Mouse (Mus musculus): ENCODE measurements at regions not wholly inside any gene's neighbourhood (a gene's known extent, or its start where the extent isn't known, plus 50 kb on each side); places are given as distances from the start of the nearest gene placed in this dataset.

DNA sequence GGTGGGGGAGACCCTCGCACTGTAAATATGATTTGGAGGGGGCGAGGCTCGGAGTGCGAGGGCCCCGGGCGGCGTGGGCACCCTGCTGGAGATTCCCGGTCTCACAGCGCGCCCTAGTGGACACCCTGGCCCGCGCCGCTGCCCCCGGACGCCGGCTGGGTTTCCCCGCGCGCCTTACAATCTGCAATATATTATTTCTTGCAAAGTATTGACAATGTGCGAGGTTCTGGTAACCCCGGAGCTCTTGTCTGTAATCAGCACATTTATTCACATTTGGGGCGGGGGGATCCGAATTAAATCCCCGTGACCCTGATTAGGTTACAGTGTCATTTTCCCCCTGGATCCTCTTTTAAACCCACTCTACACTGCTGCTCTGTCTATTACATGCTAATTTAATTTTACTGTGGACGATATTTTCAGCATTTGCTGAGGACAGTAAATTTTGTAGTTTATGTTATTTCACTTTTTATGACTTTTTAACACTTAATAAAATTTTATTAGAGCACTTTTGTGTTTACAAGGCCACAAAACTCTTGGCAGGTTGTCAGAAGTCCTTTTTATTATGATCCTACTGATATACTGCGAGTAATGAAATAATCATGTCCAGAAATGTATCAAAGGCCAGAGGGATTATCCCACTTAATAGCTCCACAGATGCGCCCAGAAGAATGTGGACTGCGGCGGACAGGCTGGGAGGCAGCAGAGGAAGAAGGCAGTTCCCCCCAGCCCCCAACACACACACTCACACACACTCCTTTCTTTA is 312.6 kb downstream of the Mtx2 start:
- peak; percentile 47 for DNase-seq (ENCODE audit: low read depth, low spot score)

DNA sequence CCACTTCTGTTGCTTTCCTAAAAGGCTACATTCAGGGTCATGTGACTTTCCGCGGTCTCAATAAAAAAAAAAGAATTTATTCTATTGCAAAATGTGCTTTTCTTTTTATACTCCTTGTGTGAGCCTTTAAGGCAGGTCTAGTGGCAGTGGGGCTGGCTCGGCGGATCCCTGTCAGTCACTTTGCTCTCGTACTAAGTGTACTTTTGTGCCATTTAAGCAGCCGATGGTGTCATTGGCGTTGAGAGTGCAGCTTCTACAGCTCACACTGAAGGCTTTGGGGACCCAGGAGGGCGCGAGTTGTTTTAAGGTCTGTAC is 313.1 kb downstream of the Mtx2 start:
- DNase-seq (ENCODE audit: low read depth, low spot score): no peak

DNA sequence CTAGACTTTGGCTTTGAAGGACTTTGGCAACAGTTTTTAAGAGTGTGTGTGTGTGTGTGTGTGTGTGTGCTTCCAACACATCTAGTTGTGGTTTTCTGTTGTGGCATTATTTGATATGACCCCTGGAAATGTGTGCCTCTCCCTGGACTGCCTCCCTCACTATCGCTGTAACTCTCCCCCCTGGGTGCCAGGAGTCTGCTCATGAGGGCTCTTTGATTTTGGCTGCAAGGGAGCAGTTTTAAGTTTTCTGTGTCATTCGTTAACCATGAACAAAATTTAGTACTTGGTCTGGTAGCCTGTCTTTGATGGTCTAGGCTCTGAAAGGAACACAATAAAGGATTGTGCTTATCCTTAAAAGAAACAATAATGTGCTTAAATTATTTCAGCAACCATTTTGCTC is 313.9 kb downstream of the Mtx2 start:
- DNase-seq (ENCODE audit: low read depth, low spot score): no peak

DNA sequence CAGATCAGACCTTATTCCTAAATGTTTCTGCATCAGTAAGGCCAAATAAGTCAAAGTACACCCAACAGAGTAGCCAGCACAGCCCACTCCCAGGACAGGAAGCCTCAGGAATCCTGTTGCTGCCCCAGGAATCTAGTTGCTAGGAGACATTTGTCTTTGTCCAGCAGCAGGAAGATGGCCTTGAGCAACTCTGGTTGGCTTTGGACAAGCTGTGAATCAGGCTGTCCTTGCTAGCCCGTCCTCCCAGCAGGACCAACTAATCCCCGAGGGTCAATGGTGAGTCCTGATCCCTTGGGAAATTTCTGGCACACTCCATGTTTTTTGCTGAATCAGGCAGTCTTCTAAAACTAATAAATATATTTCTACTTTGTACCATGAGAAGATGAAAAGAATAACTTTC is 317.1 kb downstream of the Mtx2 start:
- DNase-seq (ENCODE audit: low read depth, low spot score): no peak

DNA sequence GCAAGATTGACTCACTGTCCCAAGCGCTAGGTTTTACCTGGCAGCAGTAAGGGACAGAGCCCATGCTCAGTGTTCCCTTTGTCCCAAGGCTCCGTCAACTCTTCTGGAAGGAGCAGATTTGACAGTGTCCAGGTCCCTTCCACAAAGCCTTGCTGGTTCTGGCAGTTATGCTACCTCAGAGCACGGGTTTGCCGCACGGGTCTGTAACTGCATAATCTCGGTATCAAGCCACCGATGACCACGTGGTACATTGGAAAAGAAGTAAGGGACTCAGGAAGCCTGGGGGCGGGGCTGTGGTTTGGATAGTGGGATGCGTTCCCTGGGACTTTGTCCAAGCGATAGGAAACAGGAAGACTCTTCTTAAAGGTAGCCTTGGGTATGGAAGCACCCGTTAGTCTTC is 319.3 kb downstream of the Mtx2 start:
- no peak for DNase-seq (ENCODE audit: low read depth, low spot score)

DNA sequence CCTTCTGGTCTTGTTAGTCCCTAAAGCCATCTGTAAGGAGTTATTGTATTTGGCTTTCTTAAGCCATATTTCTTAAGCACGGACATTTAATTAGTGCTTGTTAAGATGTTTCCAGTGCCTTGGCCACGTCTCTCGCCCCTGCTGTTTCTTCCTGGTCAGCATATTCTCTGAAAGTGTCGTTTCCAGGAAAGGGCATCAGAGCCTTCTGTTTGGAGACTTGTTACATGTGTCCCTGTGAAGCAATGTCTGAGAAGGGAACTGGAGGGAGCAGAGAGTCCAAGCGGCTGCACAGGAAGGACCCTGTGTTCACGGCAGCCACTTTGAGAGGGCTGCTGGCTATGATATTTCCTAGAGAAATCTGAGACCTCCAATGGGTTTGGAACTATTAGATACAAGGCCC is 320.7 kb downstream of the Mtx2 start:
- DNase-seq (ENCODE audit: low read depth, low spot score): no peak

DNA sequence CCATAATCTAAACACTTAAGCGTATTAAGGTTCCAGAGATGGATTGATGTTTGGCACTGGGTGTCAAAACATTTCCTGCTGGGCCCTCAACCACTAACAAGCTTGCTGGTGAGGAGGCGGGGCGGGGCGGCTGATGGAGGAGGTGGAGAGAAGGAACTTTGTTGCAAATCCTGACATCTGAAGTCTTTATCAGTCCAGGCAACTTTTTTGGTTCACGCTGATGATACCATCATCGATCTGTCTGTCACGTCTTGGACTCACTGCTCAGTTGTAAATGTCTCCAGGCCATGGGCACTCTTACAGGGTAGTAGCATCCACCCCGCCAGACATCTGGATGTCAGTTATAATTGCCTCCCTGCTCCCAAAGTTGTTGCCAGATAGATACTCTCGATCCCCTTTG is 321.8 kb downstream of the Mtx2 start:
- DNase-seq (ENCODE audit: low read depth, low spot score): no peak

DNA sequence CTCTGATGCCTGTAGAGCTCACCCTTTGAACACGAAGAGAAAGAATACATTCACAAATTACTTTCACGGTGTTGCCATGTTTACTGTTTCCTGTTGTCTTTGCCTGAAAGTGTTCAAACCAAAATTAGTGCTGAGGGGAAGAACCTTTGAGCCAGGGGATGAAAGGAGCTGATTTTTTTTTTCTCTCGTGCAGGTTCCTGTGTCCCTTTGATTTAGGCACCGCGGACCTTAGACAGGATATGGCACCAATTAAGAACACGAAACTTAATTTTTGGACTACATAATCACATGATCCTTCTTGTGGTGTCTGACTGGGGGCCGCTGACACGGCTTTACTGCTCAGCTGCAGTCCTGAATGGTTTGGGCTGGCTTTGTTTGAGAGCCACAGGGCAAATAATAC is 322.4 kb downstream of the Mtx2 start:
- DNase-seq (ENCODE audit: low read depth, low spot score): peak; percentile 72

DNA sequence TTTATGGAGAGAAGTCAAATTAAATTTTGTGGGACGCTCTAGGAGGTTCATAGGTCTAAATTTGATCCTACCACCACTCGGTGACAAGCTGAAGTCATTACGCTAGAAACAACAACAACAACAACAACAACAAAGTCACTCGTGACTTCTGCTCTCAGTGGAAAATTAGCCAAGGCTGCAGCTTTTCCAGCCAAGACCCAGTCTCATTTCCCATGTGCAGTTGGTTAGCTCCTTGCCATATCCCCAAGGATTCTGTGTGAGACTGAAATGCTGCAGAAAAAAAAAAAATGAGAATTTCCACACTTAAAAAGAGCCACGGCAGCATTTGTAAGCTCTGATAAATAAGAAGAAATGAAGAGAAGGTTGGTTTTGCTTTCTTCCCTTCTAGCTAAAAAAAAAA is 323.4 kb downstream of the Mtx2 start:
- no peak for DNase-seq (ENCODE audit: low read depth, low spot score)

DNA sequence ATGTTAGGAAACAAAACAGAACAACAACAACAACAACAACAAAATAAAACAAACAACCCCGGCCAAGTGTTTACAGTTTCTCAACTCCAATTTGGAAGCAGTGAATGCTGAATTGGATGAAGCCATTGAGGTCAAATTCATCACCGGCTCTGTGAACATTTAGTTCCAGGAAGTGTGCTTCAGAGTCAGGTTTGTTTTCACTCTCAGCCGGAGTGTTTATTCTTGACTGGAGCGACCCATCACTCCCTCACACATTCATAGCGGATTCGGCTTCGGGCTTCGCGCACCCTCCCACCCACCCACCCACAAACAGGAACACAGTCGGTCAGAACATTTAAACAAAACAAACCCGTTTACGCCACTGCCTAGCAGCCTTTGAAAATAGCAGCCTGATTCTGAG is 324.0 kb downstream of the Mtx2 start:
- peak; percentile 20 for DNase-seq (ENCODE audit: low read depth, low spot score)

DNA sequence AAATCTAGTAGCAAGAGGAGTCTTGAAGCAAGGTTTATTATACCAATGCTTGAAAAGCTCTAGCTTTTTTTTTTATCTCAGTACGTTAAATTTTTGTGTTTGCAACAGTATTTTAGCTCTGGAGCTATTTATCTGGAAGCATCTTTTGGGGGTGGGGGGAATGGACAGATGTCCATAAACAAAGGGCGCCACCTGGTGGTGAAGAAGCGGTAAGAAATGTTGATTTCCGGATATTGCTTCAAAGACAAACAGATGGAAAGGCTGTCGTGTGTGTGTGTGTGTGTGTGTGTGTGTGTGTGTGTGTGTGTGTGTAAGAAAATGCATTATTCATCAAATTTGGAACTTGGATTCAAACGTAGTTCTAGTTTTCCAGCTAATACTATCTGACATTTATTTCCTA is 325.4 kb downstream of the Mtx2 start:
- DNase-seq (ENCODE audit: low read depth, low spot score): peak; percentile 66

DNA sequence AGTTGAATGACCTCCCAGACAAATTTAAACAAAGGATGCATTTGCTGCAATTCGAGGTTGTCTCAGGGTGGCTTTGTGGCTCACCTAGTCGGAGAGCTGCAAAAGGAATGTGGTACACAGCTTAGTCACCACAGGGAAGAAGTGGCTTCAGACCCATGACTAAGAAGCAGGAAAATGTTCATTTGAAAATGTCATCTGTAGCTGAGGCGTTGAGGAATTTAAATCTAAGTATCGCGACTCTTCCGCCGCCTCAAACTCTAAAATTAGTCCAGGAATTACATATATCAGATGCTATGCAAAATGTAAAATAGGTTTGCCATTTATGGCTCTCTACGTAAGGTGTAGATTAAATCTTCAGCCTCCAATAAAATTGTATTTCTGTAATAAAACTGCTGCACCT is 325.9 kb downstream of the Mtx2 start:
- no peak for DNase-seq (ENCODE audit: low read depth, low spot score)

DNA sequence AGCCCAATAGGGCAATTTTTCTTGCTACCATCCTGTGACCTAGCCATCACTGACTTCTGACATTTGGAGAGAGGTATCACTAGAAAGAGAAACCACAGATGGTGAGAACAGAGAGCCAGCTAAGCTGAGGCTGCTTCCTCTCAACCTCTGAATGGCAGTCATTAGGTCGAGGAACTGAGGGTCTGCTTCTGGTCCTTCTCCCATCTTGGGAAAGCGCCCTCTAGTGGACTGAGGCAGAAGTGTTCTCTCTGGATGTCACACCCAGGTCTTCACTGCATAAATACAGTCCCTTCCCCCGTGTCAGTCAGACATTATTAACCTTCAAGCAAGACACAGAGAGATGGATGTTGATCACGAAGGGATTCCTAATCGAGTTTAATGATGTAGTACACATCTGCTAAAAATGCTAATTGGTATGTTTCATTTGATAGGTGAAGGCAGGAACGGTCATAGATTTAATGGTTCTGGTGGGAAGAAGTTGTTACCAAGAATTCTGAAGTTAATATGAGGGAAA is 326.9 kb downstream of the Mtx2 start:
- DNase-seq (ENCODE audit: low read depth, low spot score): peak; percentile 52

DNA sequence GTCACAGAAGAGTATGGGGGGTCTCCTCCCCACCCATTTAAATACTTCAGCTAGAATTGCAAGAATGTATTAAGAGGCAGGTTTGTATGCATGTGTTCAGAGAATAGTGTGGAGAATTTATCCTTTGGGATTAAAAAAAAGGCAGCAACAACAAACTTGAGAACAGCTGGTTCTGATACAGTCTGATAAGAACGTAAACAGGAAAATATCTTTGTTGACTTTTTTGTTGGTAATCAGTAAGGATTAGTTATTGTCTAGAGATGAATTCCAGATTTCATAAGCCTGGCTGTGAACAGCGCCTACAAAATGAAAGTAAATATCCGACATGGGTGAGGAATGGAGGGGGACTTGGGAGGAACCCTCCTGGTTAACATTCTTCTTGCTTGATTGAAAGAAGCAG is 328.8 kb downstream of the Mtx2 start:
- no peak for DNase-seq (ENCODE audit: low read depth, low spot score)

DNA sequence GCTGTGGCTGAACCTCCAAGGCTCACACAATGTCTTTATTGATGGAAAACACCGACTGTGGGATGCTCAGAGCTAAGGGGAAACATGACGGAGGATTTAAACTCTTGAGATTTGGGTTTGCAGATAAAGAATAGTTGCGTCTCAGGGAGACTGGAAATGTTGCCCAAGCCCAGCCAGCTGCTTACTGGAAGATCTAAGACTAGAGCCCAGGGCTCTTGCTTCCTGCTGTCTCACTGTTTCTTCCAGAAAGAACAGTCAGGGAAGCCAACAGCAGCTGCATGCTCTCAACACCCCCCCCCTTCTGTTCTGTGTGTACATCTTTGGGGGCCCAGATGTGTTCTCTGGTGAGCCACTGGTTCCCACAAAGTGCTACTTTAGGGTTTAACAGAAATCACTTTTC is 333.0 kb downstream of the Mtx2 start:
- no peak for DNase-seq (ENCODE audit: low read depth, low spot score)

DNA sequence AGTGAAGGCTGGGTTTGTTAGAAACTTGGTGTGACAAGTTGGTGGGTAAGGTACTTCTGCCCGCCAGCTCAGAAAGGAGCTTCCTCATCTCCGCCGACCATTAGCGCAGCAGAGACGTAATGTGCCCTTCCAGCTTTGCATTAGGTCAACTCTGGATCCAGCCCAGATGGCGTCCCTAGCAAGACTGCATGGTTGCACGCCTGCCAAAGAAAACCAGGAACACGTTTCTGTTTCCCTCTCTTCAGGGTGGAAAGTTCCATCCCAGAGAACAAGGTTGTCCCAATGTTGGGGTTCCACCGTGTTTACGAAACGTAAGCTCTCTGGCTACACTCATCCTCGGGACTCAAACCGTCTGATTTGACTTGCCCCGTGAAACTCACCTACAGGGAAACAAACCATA is 335.5 kb downstream of the Mtx2 start:
- no peak for DNase-seq (ENCODE audit: low read depth, low spot score)

DNA sequence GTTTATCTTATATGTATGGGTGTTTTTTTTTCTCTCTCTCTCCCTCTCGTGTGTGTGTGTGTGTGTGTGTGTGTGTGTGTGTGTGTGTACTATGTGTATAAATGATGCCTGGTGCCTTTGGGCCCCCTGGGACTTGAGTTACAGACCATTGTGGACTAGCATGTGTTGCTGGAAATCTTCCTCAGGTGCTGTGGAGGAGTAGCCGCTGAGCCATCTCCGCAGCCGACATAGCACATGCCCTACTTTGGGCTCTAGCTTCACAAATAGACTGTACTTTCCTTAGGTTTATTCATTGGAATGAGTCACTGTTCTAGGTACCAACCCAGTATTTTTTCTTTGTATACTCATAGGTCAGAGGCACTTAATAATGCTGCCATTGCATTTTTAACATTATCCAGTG is 339.4 kb downstream of the Mtx2 start:
- no peak for DNase-seq (ENCODE audit: low read depth, low spot score)

DNA sequence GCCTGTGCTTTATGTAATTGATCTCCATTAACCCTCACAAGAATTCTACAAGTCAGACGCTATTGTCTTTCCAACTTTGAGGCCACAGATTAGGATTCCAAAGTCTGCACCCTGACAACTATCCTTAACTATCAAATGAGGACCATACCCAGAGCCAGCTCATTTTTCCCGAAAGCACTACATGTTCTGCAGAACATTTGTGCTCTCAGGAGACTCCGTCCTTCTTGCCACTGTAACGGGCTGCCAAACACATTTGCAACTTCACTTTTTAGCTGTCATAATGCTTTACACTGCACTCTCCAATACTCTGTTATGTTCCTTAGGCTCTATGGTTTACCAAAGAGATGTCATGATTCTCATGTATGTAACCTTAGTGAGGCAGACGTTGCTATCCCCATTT is 350.7 kb downstream of the Mtx2 start:
- no peak for DNase-seq (ENCODE audit: low read depth, low spot score)

DNA sequence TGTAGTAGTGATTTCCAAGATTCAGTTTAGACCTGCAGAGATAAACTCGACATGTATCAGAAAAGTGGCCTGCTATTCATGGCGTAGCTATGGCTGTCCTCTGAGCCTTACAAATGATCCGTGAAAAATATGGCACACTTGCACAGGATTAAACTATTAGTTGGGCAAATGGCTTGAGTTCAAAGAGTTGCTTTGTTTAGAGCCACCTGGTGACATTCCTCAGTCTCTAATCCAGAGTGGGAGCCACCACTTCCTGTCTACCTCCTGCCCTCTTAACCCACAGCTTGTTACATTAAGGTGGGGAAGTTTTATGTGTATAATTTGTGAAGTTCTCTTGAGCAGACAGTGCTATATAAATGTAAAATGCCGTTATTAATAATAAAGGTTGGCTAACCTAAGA is 357.7 kb downstream of the Mtx2 start:
- DNase-seq (ENCODE audit: low read depth, low spot score): no peak

DNA sequence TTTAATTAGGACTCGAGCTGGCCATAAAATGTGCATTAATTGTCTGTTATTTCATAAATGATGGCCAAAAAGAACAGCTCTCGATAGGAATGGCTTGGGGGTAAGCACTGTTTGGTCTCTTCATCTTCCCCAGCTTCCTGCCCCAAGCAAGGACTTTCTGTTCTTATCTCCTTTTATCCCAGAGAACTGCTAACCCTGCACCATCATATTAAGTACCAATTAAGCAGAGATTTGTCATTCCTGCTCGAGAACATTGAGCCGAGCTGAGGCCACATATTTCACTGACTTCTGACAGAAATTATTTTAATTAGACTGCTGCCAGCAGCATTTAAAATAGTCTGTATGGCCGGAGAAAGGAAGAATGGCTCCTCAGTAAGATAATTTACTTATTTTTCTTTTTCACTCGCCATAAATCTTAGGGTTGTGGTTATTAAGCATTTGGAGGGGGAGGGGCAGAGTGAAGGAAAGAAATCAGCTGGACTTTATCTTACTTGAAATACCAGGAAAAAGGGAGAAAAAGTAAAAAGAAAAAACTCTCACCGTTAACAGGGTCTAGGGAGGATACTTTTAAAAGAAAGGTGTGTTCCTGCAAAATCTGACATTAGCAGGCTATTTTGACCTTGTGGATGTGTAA is 377.1 kb downstream of the Mtx2 start:
- DNase-seq (ENCODE audit: low read depth, low spot score): no peak

DNA sequence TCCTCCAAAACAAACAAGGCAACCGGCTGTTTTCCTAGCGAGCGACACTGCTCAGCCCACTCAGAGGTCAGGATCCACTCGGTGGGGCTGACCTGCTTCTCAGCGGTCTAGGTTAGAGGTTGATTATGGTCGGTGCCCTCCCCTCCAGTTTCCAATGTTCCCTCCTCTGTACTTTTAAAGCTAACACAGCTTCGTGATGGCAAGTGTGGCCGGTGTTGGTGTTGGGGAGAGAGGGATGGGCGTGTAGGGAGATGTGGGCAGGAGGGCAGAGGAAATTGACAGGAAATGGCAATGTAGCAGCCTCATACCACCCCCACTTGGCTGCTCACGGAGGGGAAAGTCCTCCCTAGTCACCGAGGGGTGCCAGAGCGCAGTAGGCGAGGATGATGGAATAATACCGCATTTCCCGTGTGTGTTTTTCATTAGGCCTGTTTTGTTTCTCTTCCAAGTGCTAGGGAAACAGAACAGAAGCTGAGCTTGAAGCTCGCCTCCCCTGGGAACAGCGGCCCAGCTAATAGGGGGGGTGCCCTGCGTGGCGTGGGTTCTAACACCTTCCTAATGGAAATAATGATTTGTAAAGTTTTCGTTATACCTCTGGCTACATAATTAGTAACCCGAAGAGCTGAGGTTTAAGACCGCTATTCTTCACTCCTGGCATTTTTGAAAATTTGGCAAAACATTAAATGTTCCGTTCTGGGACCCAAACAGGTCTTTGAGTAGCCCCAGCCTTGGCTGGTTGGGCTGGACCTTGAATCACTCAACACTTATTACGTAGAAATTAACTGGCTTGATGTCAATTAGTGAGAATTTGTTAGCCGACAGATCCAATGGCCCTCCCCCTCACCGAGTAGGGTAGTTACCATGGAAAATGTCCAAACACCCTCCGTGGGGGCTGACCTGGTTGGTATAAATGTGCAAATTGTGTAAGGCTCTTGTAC is 383.5 kb downstream of the Mtx2 start:
- no peak for DNase-seq (ENCODE audit: low read depth, low spot score)

DNA sequence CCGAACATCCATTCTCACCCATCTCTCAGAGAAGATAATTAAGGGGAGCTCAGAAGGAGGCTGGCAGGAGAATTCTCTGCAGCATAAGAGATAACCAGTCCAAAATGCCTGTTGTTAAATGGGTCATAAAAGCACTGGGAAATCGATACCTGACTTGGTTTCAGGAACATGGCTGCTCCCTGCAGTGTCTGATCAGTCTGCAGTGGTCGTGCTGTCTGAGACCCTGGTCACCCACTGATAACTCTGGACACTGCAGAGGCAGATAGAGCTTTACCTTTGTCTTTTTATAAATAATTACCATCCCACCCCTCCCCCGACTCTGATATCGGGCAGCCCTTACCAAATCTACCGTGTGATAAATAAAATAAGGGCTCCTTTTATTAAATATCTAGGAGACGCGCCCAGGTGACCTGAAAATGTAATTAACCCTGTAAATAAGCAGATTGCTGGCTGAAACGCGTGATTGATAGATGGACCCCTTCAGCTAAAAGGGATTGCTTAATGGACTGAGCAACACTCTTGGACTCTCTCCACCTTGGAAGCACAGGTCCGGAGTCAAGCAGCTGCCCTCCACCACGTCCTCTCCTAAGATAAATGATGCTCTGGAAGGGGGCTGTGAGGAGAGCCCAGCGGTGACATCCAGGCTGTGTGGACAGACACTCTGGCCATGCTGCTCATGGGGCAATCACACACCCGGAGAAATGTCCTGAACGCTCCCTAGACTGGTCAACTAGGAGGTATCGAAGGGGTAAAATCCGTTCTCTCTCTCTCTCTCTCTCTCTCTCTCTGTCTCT is 384.4 kb downstream of the Mtx2 start:
- DNase-seq (ENCODE audit: low read depth, low spot score): no peak
